Mouse (Mus musculus) heart, postnatal 0 days (tissue): Measurements from ENCODE around the gene Gpatch2.

Source experiments
- CTCF ChIP-seq: IDR thresholded peaks from 2 replicates; pipeline ENCODE4 v1.5.1; 2016; ENCODE audit warnings: antibody characterized with exemption, control low read depth, low read depth
- EP300 ChIP-seq: IDR thresholded peaks from 2 replicates; pipeline ENCODE4 v1.6.1; 2016; ENCODE audit warnings: antibody characterized with exemption, low read depth

DNA sequence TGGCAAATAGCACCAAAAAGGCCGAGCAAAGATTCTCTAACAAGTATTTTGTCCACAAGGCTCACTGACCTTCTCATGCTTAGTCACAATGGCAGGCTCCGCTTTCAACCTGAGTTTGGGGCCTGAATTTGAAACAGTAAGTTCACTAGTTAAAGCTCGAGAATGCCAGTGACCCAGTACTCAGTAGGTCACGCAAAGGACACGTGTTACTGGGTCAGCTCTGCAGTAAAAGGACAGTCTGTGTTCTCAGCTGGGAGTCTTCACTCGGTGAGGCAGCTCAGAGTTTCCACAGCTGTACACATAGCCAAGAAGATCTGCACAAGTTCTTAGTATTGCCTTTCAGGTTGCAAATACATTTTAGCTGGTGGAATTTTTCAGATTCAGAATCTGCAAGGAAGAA lies 21.0 kb downstream of the Gpatch2 start:
- TF ChIP-seq CTCF (no peak), EP300 (no peak)
